Mouse (Mus musculus) left cerebral cortex, postnatal 25 days (tissue): ENCODE results near the gene Dgkd. TPM values are rescaled to one million over a fixed set of nuclear protein-coding genes. Genes with fewer than 3 reads are reported as not detected.

Experiments used
- DNase-seq, 2 experiments: peaks; one replicate each; pipeline ENCODE4 v3.0.0; 2022; ENCODE audit warnings: low spot score in 2 of 2, mixed read lengths in 1 of 2
- intact Hi-C: fragments of 180-260 bp; cut with DNase I; formaldehyde crosslinking; loops from one replicate; pipeline ENCODE4 v1.15.1; 2025
- total RNA-seq, 2 experiments: library from RNA; stranded (reverse); gene quantifications; 2 replicates each; pipeline ENCODE4 v1.2.3; 2021

The Dgkd gene
- total RNA-seq, 2 experiments from 2014 or later, result 106 to 107 TPM

- intact Hi-C loops, result no loop called here
- no peak for DNase-seq
These were observed 139.6 kb downstream of the Dgkd start for GRCm38 (mm10) chr1:87992716-87993115.

Other genes with a start within 250 kb of the Dgkd start
- 10 to 100 TPM; 17.4 to 23.5 TPM for gene Inpp5d, start 233.0 kb upstream of the Dgkd start, total RNA-seq
- 10 to 100 TPM; 61.7 to 65.2 TPM for gene Atg16l1, start 97.4 kb upstream of the Dgkd start, total RNA-seq
- gene Sag, start 49.6 kb upstream of the Dgkd start, total RNA-seq, result 1 to 10 TPM; 3.1 to 3.4 TPM
- 10 to 100 TPM; 19.6 to 25.0 TPM for gene Usp40, start 155.3 kb downstream of the Dgkd start, total RNA-seq
- gene Ugt1a10, start 202.1 kb downstream of the Dgkd start, total RNA-seq, result not detected
- not detected for gene Ugt1a9, start 217.5 kb downstream of the Dgkd start, total RNA-seq
- gene Ugt1a8, start 234.5 kb downstream of the Dgkd start, total RNA-seq, result not detected
- gene Ugt1a7c, start 241.8 kb downstream of the Dgkd start, total RNA-seq, result under 1 TPM; 0.76 to 0.78 TPM
- gene Ugt1a6b, start 250.0 kb downstream of the Dgkd start, total RNA-seq, result not detected